Mouse (Mus musculus): ENCODE measurements around the gene Atp5d. TPM values are rescaled to one million over a fixed set of nuclear protein-coding genes. Genes with fewer than 3 reads are reported as not detected.

Atp5d gene
- total RNA-seq, 1 experiment from 2014 or later: 34.4 TPM

Other genes with a start within 250 kb of the Atp5d start
- gene Cfd, start 247.8 kb upstream of the Atp5d start, total RNA-seq (2017): not detected in 2 replicates
- gene Med16, start 229.7 kb upstream of the Atp5d start, total RNA-seq (2017): 14.0 and 15.0 TPM in 2 replicates
- gene Gm26602, start 227.8 kb upstream of the Atp5d start, total RNA-seq (2017): not detected in 2 replicates
- gene Kiss1r, start 221.7 kb upstream of the Atp5d start, total RNA-seq (2017): 1.4 and 2.4 TPM in 2 replicates
- gene R3hdm4, start 217.4 kb upstream of the Atp5d start, total RNA-seq (2017): 147 and 149 TPM in 2 replicates
- gene Arid3a, start 211.6 kb upstream of the Atp5d start, total RNA-seq (2017): 58.8 and 68.0 TPM in 2 replicates
- gene Wdr18, start 178.5 kb upstream of the Atp5d start, total RNA-seq (2017): 11.4 and 15.9 TPM in 2 replicates
- gene Grin3b, start 167.9 kb upstream of the Atp5d start, total RNA-seq (2017): not detected in 2 replicates
- 80.7 and 81.4 TPM in 2 replicates for gene Tmem259, start 154.3 kb upstream of the Atp5d start, total RNA-seq (2017)
- 284 and 308 TPM in 2 replicates for gene Cnn2, start 150.0 kb upstream of the Atp5d start, total RNA-seq (2017)
- gene Abca7, start 142.1 kb upstream of the Atp5d start, total RNA-seq (2017): 45.9 and 53.7 TPM in 2 replicates
- 695 and 736 TPM in 2 replicates for gene Arhgap45, start 122.0 kb upstream of the Atp5d start, total RNA-seq (2017)
- 47.7 and 66.4 TPM in 2 replicates for gene Polr2e, start 98.8 kb upstream of the Atp5d start, total RNA-seq (2017)
- 206 and 276 TPM in 2 replicates for gene Gpx4, start 91.5 kb upstream of the Atp5d start, total RNA-seq (2017)
- 232 and 238 TPM in 2 replicates for gene Sbno2, start 33.1 kb upstream of the Atp5d start, total RNA-seq (2017)
- 229 and 235 TPM in 2 replicates for gene Stk11, start 22.8 kb upstream of the Atp5d start, total RNA-seq (2017)
- gene Cbarp, start 2.2 kb downstream of the Atp5d start, total RNA-seq (2017): 0.98 and 1.6 TPM in 2 replicates
- 126 and 143 TPM in 2 replicates for gene Midn, start 9.6 kb downstream of the Atp5d start, total RNA-seq (2017)
- 151 and 158 TPM in 2 replicates for gene Cirbp, start 27.4 kb downstream of the Atp5d start, total RNA-seq (2017)
- gene 1600002K03Rik, start 34.3 kb downstream of the Atp5d start, total RNA-seq (2017): 10.3 and 14.2 TPM in 2 replicates
- 0.49 TPM in 1 of 2 replicates, not detected in the other for gene Efna2, start 40.9 kb downstream of the Atp5d start, total RNA-seq (2017)
- gene Mum1, start 87.8 kb downstream of the Atp5d start, total RNA-seq (2017): 42.0 and 43.6 TPM in 2 replicates
- 54.3 and 69.8 TPM in 2 replicates for gene Ndufs7, start 110.5 kb downstream of the Atp5d start, total RNA-seq (2017)
- 0.70 and 2.7 TPM in 2 replicates for gene Gamt, start 122.4 kb downstream of the Atp5d start, total RNA-seq (2017)
- gene Dazap1, start 122.9 kb downstream of the Atp5d start, total RNA-seq (2017): 83.8 and 93.6 TPM in 2 replicates
- gene Rps15, start 153.8 kb downstream of the Atp5d start, total RNA-seq (2017): 1,847 and 1,925 TPM in 2 replicates
- gene Apc2, start 157.3 kb downstream of the Atp5d start, total RNA-seq (2017): 0.23 and 0.37 TPM in 2 replicates
- 17.5 and 20.7 TPM in 2 replicates for gene 2310011J03Rik, start 181.9 kb downstream of the Atp5d start, total RNA-seq (2017)
- 0.25 TPM in 1 of 2 replicates, not detected in the other for gene Pcsk4, start 190.9 kb downstream of the Atp5d start, total RNA-seq (2017)
- not detected in 2 replicates for gene Reep6, start 191.3 kb downstream of the Atp5d start, total RNA-seq (2017)
- gene Adamtsl5, start 209.8 kb downstream of the Atp5d start, total RNA-seq (2017): not detected in 2 replicates
- not detected in 2 replicates for gene Plk5, start 217.8 kb downstream of the Atp5d start, total RNA-seq (2017)
- 4.1 and 4.8 TPM in 2 replicates for gene Mex3d, start 249.0 kb downstream of the Atp5d start, total RNA-seq (2017)